Mouse (Mus musculus): ENCODE measurements around the gene C87499.

GRCm38 (mm10) chr4:88683812-88684211 lies 49.6 kb upstream of the C87499 start, which contains the start of gene Ifna2:
- TF ChIP-seq CTCF (IDR thresholded peaks at IDR 0.05) (no peak), POLR2A (IDR thresholded peaks at IDR 0.05; ENCODE audit: insufficient read depth, low read depth, low read length) (no peak), EP300 (IDR thresholded peaks at IDR 0.05; ENCODE audit: insufficient read depth, low read depth, low read length) (no peak)
